Mouse (Mus musculus) adrenal gland, postnatal 4 days (tissue): ENCODE measurements at regions not wholly inside any gene's neighbourhood (a gene's known extent, or its start where the extent isn't known, plus 50 kb on each side); places are given as distances from the start of the nearest gene placed in this dataset.

Experiments
- DNase-seq, 2 experiments: peaks; one replicate each; pipeline ENCODE4 v3.0.0; 2021 to 2022; ENCODE audit warnings: low spot score in 2 of 2, mixed read lengths in 2 of 2

GRCm38 (mm10) chr2:79078836-79079394 lies 176.3 kb upstream of the Itga4 start:
- no peak for DNase-seq

GRCm38 (mm10) chr2:79081769-79082168 lies 173.5 kb upstream of the Itga4 start:
- no peak for DNase-seq

GRCm38 (mm10) chr2:79086280-79086679 lies 168.9 kb upstream of the Itga4 start:
- DNase-seq: no peak

GRCm38 (mm10) chr2:79086857-79087578 lies 168.2 kb upstream of the Itga4 start:
- DNase-seq: no peak

GRCm38 (mm10) chr2:79087600-79088205 lies 167.5 kb upstream of the Itga4 start:
- no peak for DNase-seq

- no peak for DNase-seq
Observed at GRCm38 (mm10) chr2:79090273-79090672, 165.0 kb upstream of the Itga4 start.

- DNase-seq: no peak
Observed at GRCm38 (mm10) chr2:79094298-79094697, 160.9 kb upstream of the Itga4 start.

GRCm38 (mm10) chr2:79096532-79097251 lies 158.5 kb upstream of the Itga4 start:
- no peak for DNase-seq

GRCm38 (mm10) chr2:79099601-79100000 lies 155.6 kb upstream of the Itga4 start:
- DNase-seq: no peak

GRCm38 (mm10) chr2:79111673-79112072 lies 143.6 kb upstream of the Itga4 start:
- DNase-seq: no peak

GRCm38 (mm10) chr2:79112076-79112475 lies 143.2 kb upstream of the Itga4 start:
- no peak for DNase-seq

- no peak for DNase-seq
Observed at GRCm38 (mm10) chr2:79120610-79121345, 134.4 kb upstream of the Itga4 start.

GRCm38 (mm10) chr2:79122530-79122929 lies 132.7 kb upstream of the Itga4 start:
- no peak for DNase-seq

GRCm38 (mm10) chr2:79124272-79124976 lies 130.8 kb upstream of the Itga4 start:
- no peak for DNase-seq

- no peak for DNase-seq
Observed at GRCm38 (mm10) chr2:79126170-79126879, 128.9 kb upstream of the Itga4 start.

GRCm38 (mm10) chr2:79126996-79127741 lies 128.1 kb upstream of the Itga4 start:
- DNase-seq: no peak

GRCm38 (mm10) chr2:79127822-79128221 lies 127.4 kb upstream of the Itga4 start:
- no peak for DNase-seq

- no peak for DNase-seq
Observed at GRCm38 (mm10) chr2:79130660-79131059, 124.6 kb upstream of the Itga4 start.

- no peak for DNase-seq
Observed at GRCm38 (mm10) chr2:79131235-79131634, 124.0 kb upstream of the Itga4 start.
